Mouse (Mus musculus) CD4-positive, CD25-positive, alpha-beta regulatory T cell, adult 4 months (primary cell): Measurements from ENCODE around the gene Disp1. TPM values are rescaled to one million over a fixed set of nuclear protein-coding genes. Genes with fewer than 3 reads are reported as not detected.

ENCODE experiments used
- ATAC-seq: one replicate; pipeline ENCODE4 v1.8.0; 2017
- polyA plus RNA-seq, 2 experiments: library from polyadenylated mRNA; unstranded; fragments of 100-300 nt; shearing (Covaris generic); gene quantifications; one replicate each; pipeline ENCODE4 v1.2.1; 2017

Disp1 gene
- polyA plus RNA-seq = 10 to 100 TPM; 10.5 to 12.7 TPM

DNA sequence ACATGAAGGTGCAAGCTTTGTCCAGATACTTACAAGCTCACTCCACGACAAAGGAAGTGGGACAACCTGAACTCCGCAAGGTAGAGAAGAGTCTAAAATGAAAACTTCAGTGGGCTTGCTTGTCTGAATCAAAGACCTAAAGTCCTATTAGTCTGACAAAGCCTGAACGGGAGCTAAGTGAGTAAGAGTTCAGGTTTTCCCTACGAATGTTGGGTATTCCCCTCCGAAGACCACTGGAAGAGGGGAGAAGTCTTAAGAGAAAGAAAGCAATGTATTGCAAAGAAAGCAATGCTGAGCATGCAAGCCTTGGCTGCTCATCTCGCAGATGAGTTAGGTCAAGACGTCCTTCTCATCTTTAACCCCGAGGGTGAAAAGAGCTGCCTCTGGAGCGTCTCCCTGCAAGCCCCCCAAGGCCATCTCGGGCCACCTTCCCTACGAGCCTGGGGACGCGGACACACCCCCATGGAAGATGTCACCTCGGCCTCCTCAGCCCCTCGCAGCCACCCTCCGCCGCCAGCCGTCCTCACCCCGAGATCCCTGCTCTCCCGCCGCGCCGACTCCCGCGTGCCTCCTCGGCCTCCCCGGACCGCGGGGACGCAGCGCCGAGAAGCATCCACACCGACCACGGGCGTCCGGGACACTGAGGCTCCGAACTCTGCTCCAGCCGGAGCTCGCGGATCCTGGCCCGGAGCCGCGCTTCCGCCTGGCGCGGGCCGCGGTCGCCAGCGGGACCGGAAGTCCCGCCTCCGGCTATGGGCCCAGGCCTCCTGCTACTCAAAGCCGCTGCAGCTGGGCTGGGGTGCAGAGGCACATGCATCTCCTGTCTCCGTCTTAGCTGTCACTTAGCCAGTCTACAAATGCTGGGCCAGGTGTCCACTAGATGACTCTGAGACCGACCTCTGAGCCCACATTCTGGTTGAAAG, at the start of gene Disp1:
Disp1 (minus strand) TSS at position 727 of the 923 bp plus-strand sequence.
- ATAC-seq = peak; percentile 99

DNA sequence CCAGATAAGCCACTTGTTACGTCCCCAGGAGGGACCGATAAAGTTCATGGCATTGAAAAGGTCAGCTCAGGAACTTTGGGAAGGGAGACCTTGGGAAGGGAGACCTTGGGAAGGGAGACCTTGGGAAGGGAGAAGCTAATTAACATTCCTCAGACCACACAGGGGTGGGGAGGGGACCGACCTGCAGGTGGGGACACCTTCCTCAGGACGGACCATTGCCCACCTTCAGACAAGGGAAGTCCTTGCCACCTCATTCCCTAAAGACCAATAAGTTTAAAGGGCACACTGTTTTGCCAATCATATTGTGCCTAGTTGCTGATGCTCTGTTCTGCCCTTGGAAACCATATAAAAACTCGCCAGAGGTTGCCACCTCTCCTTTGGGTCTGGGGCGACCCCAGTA, 46.3 kb upstream of the Disp1 start:
- no peak for ATAC-seq

DNA sequence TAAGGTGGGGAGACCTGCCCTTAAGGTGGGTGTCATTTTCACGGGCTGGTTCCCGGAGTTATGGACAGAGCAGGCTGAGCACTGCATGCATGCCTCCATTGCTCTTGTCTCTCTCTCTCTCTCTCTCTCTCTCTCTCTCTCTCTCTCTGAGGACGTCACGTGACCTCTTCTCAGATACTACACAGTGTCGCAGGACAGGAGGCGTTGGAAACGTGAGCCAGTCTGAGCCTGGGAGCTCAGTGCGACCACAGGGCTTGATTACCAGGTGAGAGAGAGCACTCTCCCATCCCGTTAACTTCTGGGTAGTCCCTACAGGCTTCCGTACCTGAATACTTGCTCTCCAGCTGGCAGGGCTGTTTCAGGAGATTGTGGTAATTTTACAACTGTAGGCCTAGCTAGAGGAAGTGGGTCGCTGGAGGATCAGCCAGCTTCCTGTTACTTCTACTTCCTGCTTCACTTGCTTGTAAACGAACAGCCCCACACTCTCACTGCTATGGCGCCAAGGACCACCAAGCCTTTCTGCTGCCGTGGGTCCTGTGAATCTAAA, 44.7 kb upstream of the Disp1 start:
- ATAC-seq = peak; percentile 96

DNA sequence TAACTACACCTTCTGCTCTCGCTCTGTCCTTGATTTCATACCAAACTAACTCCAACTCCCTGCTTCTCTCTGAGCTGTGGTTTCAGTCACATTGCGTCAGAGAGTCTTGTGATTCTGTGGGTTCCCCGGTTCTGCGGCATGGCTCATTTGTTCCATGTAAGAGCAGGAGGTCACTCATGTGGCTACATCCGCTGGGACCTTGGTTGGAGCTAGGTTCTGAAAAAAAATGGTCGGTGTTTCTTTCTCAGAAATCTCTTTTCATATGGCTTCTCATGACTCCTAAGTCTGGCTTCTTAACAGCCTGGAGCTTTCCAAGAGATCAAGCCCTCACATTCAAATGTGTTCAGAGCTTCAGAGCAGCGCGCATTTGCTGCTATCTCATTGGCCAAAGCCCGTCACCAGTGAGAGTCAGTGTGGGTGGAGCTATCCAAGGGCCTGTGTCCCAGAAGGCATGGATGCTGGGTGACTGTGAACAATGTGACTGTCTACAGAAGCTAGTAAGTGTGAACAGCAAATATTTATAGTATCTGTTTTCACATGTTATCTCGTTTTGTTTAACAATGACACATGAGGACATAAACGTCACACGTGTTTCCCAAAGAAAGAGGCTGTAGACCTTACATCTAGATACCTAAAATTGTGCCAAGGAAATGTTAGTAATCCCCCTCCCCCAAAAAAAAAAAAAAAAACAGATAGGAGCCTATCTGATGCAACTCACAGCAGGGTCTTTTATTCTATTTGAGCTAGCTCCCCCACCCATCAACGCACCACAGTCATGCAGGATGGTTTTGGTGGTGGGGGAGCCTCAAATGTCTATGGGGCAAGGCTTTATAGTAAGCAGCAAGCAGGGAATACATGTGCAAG, 43.1 kb upstream of the Disp1 start:
- no peak for ATAC-seq

DNA sequence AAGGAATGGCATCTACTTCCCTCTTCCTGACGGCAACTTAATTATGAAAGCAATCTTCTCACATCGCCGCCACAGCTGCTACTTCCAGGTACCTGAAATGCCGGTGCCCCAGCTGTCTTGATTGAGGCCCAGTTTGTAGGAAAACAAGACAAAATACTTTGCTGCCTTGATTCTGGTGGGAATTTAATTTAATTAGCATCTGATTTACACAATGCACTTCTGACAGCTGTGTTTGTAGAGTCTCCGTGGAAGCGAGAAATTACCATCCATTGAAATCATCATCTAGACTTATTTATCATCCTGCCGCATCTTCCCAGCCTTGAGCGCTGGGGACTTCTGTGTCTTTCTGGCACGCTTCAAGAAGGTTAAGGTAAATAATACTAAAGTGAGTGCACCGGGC, 31.3 kb upstream of the Disp1 start:
- ATAC-seq = no peak

DNA sequence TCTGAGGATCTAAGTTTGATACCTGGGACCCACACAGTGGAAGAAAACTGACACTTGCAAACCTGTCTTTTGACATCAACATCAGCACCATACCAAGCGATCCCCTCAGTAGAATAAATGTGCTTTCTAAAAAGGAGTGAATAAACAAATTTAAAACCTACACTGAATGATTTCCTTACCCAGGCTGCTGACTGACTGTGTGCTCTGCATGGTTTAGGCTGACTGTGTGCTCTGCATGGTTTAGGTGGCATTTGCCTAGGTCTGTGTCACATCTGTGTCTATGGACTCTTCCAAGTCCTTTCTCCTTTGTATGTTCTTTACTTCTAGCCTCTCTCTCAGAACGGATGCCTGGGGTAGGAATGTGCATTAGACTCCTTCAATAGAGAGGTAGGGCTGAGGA, 30.5 kb upstream of the Disp1 start:
- no peak for ATAC-seq

DNA sequence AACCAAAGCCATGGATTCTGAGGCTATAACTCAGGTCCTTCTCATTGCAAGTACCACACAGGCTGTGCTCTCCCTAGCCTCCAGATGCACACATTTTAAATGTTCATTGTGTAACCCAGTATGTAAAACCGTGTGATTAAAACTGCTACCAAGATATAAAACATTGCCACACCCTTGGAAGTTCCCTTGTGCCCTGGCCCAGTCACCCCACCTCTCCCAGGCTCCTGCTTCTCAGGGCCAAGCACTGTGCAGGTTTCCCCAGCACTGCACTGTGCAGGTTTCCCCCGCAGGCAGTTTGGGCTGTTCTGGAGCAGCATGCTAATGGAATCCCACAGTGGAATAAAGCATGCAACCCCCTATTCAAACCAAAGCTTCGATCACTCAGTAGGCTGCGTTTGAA, 29.3 kb upstream of the Disp1 start:
- ATAC-seq = no peak

DNA sequence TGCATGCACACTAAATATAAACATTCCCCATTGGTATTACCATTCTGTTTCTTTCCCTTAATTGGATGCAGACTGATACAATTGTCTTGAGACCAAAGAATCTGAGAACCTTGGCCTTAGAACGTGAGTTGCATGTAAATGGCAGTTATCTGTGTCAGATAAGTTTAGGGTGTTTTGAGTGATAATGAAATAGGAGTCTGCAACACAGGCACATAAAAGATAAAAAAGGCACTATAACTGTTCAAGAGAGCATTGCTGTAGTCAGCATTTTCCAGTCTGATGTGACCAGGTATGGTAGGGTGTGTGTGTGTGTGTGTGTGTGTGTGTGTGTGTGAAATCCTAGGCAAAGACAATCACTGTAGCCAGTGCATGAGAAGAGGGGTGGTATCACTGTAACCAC, 26.8 kb upstream of the Disp1 start:
- no peak for ATAC-seq

DNA sequence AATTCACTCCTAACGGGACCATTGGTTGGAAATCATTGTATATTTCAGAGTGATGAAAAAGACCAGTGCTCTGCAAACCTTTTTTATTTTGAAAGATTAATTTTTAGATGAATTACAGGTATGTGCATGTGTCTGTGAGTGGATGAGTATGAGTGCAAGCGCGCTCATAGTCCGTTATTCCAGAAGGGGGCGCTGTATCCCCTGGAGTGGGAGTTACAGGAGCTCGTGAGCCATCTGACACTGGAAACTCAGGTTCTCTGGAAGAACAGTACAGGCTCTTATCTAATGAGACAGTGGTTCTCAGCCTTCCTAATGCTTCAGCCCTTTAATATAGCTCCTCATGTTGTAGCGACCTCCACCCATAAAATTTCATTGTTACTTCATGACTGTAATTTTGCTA, 22.0 kb upstream of the Disp1 start:
- no peak for ATAC-seq

DNA sequence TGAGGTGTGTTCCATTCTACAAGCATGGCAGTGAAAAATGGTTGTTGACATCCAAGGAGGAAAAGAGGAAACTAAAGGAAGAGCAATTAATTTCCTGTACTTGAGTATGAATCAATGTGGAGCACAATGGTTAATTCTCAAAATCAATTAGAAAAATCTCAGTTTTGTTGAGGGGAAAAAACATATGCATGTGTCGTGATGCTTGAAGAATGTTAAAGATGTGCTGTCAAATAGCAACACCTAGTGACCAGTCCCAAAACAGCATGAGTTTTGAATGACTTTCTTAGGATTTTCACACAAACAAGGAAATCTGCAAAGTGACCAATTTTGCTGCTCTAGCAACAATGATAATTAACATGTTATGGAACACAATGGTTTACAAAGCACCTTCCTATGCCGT, 16.6 kb upstream of the Disp1 start:
- ATAC-seq = peak; percentile 63

DNA sequence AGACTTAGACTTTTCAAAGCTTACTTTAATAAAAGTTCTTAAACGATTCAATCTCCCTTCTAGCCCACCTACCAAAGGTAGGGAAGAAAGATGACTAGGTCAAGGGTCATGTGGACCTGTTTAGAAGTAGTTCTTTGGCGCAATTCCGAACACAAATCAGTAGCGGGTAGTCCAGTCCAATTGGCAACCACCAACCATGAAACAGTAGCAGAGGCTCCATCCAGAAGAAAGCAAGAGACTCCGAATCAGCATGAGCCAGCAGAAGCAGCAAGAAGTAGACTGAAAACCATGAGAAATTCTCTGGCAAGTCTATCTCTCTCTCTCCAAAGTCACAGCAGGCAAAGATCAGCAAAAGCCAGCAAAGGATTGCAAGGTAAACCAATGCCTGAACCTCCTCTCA, 15.1 kb upstream of the Disp1 start:
- ATAC-seq = no peak

DNA sequence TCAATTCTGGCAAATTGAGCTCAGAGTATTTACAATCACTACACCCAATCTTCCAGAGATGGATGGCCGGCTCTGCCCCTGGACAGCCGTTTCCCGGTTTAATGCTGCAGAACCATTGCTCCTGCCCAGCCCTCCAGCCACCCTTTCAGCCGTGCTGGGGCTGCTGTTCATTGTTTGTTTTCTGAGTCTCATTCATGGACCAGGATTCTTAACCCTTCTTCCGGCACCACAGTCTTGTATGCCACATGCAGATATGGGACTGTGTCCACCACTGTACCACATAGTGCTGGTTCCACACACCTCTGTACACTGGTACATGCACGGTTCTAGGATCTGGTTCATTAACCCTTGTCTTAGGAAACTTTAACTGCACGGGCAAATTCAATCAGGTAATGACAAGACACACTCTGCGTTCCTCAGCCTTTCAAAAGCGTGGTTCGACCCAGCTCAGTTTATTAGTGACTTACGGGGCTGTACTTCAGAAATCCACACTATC, 12.4 kb upstream of the Disp1 start:
- no peak for ATAC-seq

DNA sequence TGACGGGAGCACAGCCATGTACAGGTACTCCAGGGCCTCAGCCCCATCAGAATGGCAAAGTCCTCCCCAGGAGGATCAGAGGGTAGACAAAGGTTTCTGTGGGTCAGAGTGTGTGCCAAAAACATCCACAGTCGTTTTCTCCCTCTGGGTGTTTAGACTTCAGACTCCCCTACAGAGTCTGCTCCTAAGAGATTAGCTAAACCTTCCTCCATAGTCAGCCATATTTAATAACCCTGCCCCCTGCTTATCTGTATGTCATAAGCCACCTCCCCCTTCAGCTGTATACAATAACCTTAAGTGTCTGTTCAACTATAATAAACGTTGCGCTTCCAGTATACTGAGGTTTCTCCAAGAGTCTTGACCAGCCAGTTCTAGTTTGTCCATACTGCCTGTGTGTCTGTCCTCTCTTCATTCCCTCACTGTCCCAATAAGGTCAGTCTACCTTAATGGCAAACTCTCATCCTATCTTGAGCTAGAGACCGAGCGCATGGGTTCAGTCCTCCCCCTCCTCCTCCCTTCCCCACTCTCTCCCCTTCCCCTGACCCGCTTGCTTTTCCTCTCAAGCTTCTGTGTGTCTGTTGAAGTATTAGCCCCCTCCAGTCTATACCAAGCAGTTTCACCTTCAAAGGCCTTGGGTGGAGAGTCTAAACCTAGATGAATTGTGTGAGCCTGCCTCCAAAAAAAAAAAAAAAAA, 11.8 kb upstream of the Disp1 start:
- ATAC-seq = no peak

DNA sequence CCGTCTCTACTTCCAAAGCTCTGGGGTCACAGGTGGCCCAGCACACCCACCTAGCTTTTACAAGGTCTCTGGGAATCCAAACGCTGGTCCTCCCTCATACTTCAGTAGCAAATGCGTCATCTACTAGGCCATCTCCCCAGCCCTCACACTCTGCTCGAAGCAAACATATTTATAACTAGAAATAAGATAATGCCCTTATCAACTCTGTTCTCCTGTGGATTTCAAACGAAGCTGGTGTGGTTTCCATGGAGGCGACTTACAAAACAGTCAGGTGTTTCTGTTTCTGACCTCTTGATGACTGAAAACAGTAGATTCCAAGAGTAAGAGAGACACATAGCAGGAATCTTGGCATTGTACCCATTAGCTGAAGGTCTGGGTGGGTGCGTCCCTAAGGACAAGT, 6.1 kb upstream of the Disp1 start:
- no peak for ATAC-seq

DNA sequence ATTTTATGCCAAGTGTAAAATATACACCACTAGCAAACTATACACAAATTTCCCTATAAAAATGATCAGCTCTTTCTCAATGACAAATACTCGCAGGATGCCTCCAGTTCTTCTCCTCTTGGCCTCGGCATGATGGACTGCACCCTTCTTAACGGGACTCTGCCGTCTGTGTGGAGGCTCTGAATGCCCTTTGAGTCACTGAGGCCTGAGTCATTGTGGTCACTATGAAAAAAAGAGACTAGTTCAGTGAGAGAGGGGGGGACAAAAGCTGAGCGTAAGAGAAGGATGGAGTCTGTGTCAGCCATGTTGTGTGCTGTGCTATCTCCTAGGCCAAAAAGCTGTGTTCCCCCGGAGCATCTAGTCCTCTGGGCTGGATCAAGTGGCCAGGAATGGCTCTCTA, 2.3 kb downstream of the Disp1 start:
- ATAC-seq = no peak

DNA sequence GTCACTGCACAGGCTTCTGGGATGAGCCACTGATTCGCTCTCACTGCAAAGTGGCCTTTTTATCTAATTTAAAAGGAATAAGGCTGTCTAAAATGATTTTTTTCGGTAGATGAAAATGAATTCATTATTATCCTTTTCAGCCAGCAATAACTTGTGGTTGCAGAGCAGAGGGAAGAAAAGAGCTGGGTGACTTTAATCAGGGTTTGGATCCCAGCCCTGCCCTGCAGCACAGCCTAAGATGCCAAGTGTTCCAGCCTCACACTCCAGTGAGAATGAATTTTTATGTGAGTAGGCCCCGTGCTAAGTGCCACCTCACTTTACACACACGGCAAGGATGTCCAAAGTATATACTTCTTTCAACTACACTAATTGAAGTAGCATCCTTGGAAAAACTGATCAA, 4.6 kb downstream of the Disp1 start:
- ATAC-seq = no peak

DNA sequence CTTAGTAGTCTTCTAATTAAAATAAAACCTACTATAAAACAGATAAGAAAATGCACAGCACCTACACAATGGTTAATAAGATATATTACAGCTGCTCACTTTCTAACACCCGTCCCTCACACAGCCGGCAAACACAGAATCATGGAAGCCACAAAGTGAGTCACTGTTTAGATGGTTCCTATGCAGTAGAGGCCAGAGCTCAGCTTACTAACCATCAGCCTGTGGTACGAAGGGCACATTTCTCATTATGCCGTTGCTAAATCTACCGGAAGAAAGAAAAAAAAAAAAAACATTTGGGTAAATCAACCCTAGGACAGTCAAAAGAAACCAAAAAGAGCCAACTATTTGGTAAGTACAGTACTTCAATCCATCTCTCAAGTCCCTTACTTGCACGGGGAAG, 5.6 kb downstream of the Disp1 start:
- ATAC-seq = no peak

DNA sequence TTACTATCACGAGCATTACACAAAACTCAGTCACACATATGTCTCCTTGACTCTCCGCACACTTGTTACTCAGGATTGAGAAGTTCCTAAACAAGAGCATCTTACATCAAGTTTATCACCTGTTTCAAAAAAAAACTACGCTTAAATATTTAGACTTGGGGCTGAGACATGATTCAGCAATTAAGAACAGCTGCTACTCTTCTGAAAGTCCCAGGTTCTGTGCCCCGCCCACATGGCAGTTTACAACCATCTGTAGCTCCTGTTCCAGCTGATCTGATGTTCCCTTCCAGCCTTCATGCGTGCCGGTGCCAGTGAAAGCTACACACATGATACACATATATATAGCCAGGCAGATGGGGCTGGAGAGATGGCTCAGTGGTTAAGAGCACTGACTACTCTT, 7.5 kb downstream of the Disp1 start:
- ATAC-seq = no peak

DNA sequence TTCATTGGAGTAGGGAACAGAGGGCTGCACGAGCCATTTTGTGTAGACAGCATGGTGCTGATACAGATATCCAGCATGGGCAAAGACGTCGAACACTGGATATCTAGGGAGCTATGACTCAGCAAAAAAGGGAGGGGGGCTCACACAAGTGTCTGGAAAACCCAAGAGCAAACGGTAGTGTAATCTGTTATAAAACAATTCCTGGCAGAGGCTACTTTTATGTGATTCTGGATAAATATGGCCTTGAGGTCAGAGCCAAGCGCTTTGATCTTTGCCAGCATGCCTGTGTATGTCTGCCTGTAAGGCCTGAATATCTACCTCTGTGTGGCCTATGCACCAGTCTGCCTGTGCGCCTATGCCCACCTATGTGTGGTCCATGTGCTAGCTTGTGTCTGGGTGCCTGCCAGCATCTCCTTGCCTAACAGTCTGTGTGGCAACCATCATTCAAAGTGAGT, 8.5 kb downstream of the Disp1 start:
- no peak for ATAC-seq

DNA sequence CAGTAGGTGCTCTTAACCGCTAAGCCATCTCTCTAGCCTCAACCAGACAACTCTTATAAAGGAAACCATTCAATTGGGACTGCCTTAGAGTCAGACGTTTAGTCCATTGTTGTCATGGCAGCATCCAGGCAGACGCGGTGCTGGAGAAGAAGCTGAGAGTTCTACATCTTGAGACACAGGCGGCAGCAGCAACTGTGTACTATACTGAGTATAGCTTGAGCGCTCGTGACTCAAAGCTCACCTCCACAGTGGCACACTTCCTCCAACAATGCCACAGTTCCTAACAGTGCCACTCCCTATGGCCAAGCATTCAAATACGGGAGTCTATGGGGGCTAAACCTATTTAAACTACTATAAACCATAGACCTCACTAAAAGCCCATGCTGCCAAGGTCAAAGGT, 11.2 kb downstream of the Disp1 start:
- ATAC-seq = no peak

DNA sequence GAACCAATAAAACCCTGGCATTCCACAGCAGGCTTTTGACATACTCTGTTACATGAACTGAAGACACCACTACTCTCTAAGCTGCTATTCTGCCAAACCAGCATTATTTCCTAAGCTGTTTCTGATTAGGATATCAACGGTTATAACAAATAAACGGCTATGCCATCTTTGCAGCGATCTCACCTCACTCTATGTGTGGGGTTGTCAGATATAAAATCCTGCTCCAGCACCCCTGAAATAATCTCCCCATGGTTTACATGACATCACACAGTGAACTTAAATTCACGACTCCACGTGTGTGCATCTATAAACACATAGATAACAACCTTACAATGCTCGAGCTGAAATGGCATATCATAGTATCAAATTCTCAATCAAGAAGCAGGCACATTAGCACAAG, 13.7 kb downstream of the Disp1 start:
- ATAC-seq = no peak

DNA sequence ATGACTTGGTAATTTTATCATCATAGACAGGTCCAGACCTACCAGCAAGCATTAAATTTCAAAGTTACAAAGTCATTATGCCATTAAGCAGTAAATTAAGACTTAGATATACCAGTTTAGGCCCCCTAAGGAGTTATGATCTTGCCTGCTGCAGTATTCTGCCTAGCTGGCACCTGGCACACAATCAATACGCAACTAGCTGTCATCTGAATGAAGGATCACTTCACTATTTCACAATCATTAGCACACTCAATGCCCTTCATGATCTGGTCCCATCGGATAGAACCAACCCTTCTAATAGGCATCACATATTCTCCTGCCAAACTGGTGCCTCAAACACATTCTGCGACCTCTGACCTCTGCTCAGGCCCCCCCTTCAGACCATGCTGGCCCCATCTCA, 14.2 kb downstream of the Disp1 start:
- no peak for ATAC-seq

DNA sequence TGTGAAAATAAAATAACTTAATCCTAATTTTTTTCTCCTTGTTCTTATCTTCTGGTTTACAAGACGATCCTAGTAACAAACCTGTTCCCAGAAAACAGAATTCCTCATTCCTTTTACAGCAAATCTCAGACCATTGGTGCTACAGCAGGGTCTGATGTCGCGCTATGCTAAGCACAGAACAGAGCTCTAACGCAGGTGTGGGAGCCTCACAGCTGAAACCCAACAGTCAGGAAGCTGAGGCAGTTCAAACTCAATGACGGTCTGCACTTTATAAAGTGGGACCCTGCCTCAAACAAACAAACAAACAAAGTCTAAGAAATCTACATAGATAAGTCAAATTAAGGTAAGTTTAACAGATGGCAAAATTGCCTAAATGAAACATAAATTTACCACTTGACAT, 20.4 kb downstream of the Disp1 start:
- ATAC-seq = no peak
